Mouse (Mus musculus) C2C12 (cell line): ENCODE results near the gene Bmpr1a. TPM values are rescaled to one million over a fixed set of nuclear protein-coding genes. Genes with fewer than 3 reads are reported as not detected.
"Not testable (repeated sequence)": the region's sequence is repeated elsewhere in the genome, so short reads cannot be mapped to it uniquely, and the experiment has no call there.

Source experiments
- H3K27me3 ChIP-seq: one replicate; pipeline ENCODE4 v1.6.1; 2011; ENCODE audit not compliant: control insufficient read depth, insufficient read depth, insufficient read length
- H3K36me3 ChIP-seq: one replicate; pipeline ENCODE4 v1.6.1; 2011; ENCODE audit not compliant: control insufficient read depth, insufficient read depth
- H3K4me3 ChIP-seq: one replicate; pipeline ENCODE4 v1.5.1; 2011; ENCODE audit warnings: mild to moderate bottlenecking, control low read depth; ENCODE audit not compliant: poor library complexity, insufficient read depth, severe bottlenecking
- H3K79me2 ChIP-seq: one replicate; pipeline ENCODE4 v1.6.1; 2011; ENCODE audit not compliant: control insufficient read depth, insufficient read depth
- H3K79me3 ChIP-seq: one replicate; pipeline ENCODE4 v1.6.1; 2011; ENCODE audit warnings: low read depth, control low read depth
- H3ac ChIP-seq: one replicate; pipeline ENCODE3; 2011; ENCODE audit warnings: low read depth; ENCODE audit not compliant: control insufficient read depth, insufficient read length
- CEBPB ChIP-seq: IDR thresholded peaks from one replicate; pipeline ENCODE4 v1.6.1; 2011; ENCODE audit warnings: low read depth, mild to moderate bottlenecking, control low read depth, moderate library complexity
- CTCF ChIP-seq: IDR thresholded peaks from one replicate; pipeline ENCODE4 v1.5.1; 2011; ENCODE audit not compliant: control insufficient read depth, insufficient read depth, insufficient read length
- FOSL1 ChIP-seq: IDR thresholded peaks from one replicate; pipeline ENCODE4 v1.8.0; 2011; ENCODE audit warnings: mild to moderate bottlenecking, low read length; ENCODE audit not compliant: poor library complexity, insufficient read depth, severe bottlenecking
- MAX ChIP-seq: IDR thresholded peaks from one replicate; pipeline ENCODE4 v1.6.1; 2011; ENCODE audit warnings: mild to moderate bottlenecking, control low read depth
- MYOD1 ChIP-seq: IDR thresholded peaks from one replicate; pipeline ENCODE4 v1.6.1; 2011; ENCODE audit warnings: low read depth; ENCODE audit not compliant: control insufficient read depth, insufficient read length
- MYOG ChIP-seq: IDR thresholded peaks from one replicate; pipeline ENCODE4 v1.6.1; 2011; ENCODE audit not compliant: control insufficient read depth, insufficient read length; ENCODE audit errors: extremely low read depth
- USF1 ChIP-seq: IDR thresholded peaks from one replicate; pipeline ENCODE4 v1.6.1; 2011; ENCODE audit warnings: low read depth, mild to moderate bottlenecking, control low read depth, moderate library complexity
- polyA plus RNA-seq: library from polyadenylated mRNA; unstranded; fragments of >200 nt; fragmentation: generic; extraction: Trizol; gene quantifications from one replicate; pipeline ENCODE4 v1.2.1, GENCODE M21; 2012; ENCODE audit warnings: missing spikeins

Bmpr1a gene
- polyA plus RNA-seq, 1 experiment = 8.9 TPM

GRCm38 (mm10) chr14:34429069-34429468, 74.1 kb downstream of the Bmpr1a start:
- no peaks in the 10 kb centered on the region for H3K79me3 ChIP-seq
- H3K27me3 ChIP-seq = no peaks in the 10 kb centered on the region
- no peak overlapping the region for H3ac ChIP-seq
- TF ChIP-seq MYOD1 = no peak
- no peak for TF ChIP-seq FOSL1
- peaks cover 68% of the 10 kb centered on the region for H3K36me3 ChIP-seq
- H3K79me2 ChIP-seq = no peaks in the 10 kb centered on the region
- no peak overlapping the region for H3K4me3 ChIP-seq

GRCm38 (mm10) chr14:34428274-34428673, 74.9 kb downstream of the Bmpr1a start:
- Histone ChIP-seq H3K27me3 (no peaks in the 10 kb centered on the region), H3ac (no peak overlapping the region), H3K4me3 (no peak overlapping the region), H3K79me3 (no peaks in the 10 kb centered on the region), H3K79me2 (no peaks in the 10 kb centered on the region), H3K36me3 (peaks cover 70% of the 10 kb centered on the region)
- no peak for TF ChIP-seq CTCF
- no peak for TF ChIP-seq CEBPB
- TF ChIP-seq MAX = no peak
- no peak for TF ChIP-seq FOSL1
- no peak for TF ChIP-seq MYOD1
- no peak for TF ChIP-seq MYOG
- no peak for TF ChIP-seq USF1

- H3K79me2 ChIP-seq = no peaks in the 10 kb centered on the region
- TF ChIP-seq CEBPB (no peak), MAX (no peak), CTCF (no peak), FOSL1 (no peak), MYOG (no peak), MYOD1 (no peak), USF1 (no peak)
- H3K27me3 ChIP-seq = no peaks in the 10 kb centered on the region
- H3K79me3 ChIP-seq = no peaks in the 10 kb centered on the region
- H3K36me3 ChIP-seq = peaks cover 64% of the 10 kb centered on the region
- H3ac ChIP-seq = no peak overlapping the region
- no peak overlapping the region for H3K4me3 ChIP-seq
Measured at GRCm38 (mm10) chr14:34421078-34421477, 82.1 kb downstream of the Bmpr1a start.

- Histone ChIP-seq H3K79me3 (no peaks in the 10 kb centered on the region), H3K4me3 (no peak overlapping the region), H3K36me3 (peaks cover 72% of the 10 kb centered on the region), H3ac (no peak overlapping the region), H3K79me2 (no peaks in the 10 kb centered on the region), H3K27me3 (no peaks in the 10 kb centered on the region)
- no peak for TF ChIP-seq CTCF
- no peak for TF ChIP-seq FOSL1
- TF ChIP-seq MAX = no peak
- TF ChIP-seq MYOG = no peak
- no peak for TF ChIP-seq USF1
- no peak for TF ChIP-seq CEBPB
- TF ChIP-seq MYOD1 = no peak
Measured at GRCm38 (mm10) chr14:34417501-34417900, 85.6 kb downstream of the Bmpr1a start.

GRCm38 (mm10) chr14:34416946-34417345, 86.2 kb downstream of the Bmpr1a start:
- not testable (repeated sequence) for H3K27me3 ChIP-seq, H3ac ChIP-seq, H3K79me2 ChIP-seq, H3K4me3 ChIP-seq, H3K79me3 ChIP-seq
- peaks cover 66% of the 10 kb centered on the region for H3K36me3 ChIP-seq

- peaks cover 72% of the 10 kb centered on the region for H3K36me3 ChIP-seq
- no peak overlapping the region for H3K4me3 ChIP-seq
- no peaks in the 10 kb centered on the region for H3K79me2 ChIP-seq
- H3K79me3 ChIP-seq = no peaks in the 10 kb centered on the region
- TF ChIP-seq MYOD1 = no peak
- TF ChIP-seq CTCF = no peak
- TF ChIP-seq USF1 = no peak
- TF ChIP-seq FOSL1 = no peak
- no peak for TF ChIP-seq MYOG
- no peak for TF ChIP-seq MAX
- no peak for TF ChIP-seq CEBPB
- H3ac ChIP-seq = no peak overlapping the region
- no peaks in the 10 kb centered on the region for H3K27me3 ChIP-seq
Measured at GRCm38 (mm10) chr14:34412164-34412896, 90.8 kb downstream of the Bmpr1a start.
